Mouse (Mus musculus) erythroblast, embryonic 14.5 days (primary cell): ENCODE measurements around the gene Fam83d. TPM values are rescaled to one million over a fixed set of nuclear protein-coding genes. Genes with fewer than 3 reads are reported as not detected.

Source experiments
- H3K27me3 ChIP-seq: 2 replicates; pipeline ENCODE4 v1.6.1; 2012; ENCODE audit warnings: inconsistent platforms; ENCODE audit not compliant: control insufficient read depth
- H3K36me3 ChIP-seq: 2 replicates; pipeline ENCODE4 v1.6.1; 2012; ENCODE audit warnings: mild to moderate bottlenecking, inconsistent platforms; ENCODE audit not compliant: control insufficient read depth
- H3K4me1 ChIP-seq: 2 replicates; pipeline ENCODE4 v1.6.1; 2012; ENCODE audit warnings: inconsistent platforms; ENCODE audit not compliant: control insufficient read depth
- H3K4me3 ChIP-seq: replicated peaks from 2 replicates; pipeline ENCODE3; 2012; ENCODE audit warnings: moderate library complexity, mild to moderate bottlenecking, inconsistent platforms
- H3K9me3 ChIP-seq: 2 replicates; pipeline ENCODE4 v1.6.1; 2012; ENCODE audit warnings: low read length, inconsistent platforms, mixed read lengths; ENCODE audit not compliant: control insufficient read depth
- GATA1 ChIP-seq: IDR thresholded peaks from 2 replicates; pipeline ENCODE4 v1.6.1; 2012; ENCODE audit warnings: low read length, inconsistent platforms, mixed read lengths
- TAL1 ChIP-seq: IDR thresholded peaks from 3 replicates; pipeline ENCODE4 v1.6.1; 2012; ENCODE audit warnings: low read length, inconsistent platforms, mixed read lengths
- polyA plus RNA-seq: library from polyadenylated mRNA; stranded (reverse); fragments of >175 nt; gene quantifications from 2 replicates; pipeline ENCODE4 v1.2.3, GENCODE M21; 2012

The Fam83d gene
- 0.91 and 1.4 TPM in 2 replicates for polyA plus RNA-seq

DNA sequence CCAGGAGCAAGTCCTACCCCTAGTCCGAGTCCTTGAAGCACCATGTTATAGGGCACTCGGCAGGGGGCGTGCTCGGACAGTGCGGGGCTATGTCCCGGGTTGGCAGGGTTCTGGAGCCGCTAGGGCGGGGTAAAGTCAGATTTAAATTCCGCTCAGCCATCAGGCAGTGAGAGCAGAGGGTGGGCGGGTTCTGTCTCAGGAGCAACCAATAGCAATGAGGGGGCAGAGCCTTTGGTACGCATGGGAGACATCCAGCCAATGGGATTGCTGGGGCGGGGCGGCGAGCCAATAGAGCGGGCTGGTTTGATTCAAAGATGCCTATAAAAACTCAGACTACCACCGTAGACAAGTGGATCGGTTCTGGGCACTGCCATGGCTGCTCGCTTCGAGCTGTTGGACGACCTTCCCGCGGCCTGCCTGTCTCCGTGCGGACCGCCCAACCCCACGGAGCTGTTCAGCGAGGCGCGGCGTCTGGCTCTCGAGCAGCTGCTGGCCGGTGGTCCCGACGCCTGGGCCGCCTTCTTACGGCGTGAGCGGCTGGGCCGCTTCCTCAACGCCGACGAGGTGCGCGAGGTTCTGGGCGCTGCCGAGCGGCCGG, at the start of gene Fam83d:
Gene Fam83d (plus strand): TSS at position 352 of the 598 bp plus-strand sequence.
- peaks cover 42% of the 10 kb centered on the region for H3K4me1 ChIP-seq
- no peaks in the 10 kb centered on the region for H3K9me3 ChIP-seq
- H3K4me3 ChIP-seq = peak within 1 kb of the TSS; percentile 78
- H3K36me3 ChIP-seq = peaks cover 32% of the 10 kb centered on the region
- H3K27me3 ChIP-seq = no peaks in the 10 kb centered on the region
- TF ChIP-seq GATA1 (no peak), TAL1 (no peak)

DNA sequence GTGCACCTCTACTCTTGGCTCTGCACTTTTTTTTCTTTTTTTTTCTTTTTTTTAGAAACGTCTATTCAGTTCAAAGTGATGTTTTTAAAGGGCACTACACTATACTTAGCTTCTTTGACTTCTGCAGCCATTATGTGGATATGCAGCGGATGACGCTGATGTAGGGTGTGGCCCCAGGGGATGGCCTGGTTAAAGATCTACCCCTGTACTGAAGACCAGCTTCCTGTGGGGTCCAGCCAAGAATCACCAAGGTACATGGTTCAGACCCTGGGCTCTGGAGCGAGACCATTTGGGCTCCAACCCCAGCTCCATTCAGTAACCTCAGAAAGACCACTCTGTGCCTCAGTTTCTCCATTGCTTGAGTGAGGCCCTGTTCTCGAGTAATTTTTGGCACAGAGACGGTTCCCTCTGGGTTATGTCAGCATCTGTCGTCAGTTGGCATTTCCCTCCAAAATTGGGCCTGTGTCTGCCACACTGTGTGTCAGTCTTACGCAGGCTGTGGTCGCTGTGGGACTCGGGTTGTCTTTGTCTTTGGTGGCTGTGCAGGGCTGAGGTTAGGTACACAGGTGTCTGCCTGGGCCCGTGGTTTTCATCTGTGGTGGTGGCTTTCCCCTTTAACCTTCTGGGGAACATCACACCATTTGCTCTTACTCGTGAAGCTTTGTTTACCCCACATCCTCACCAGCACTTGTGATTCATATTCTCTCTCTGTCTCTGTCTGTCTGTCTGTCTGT, 48.9 kb upstream of the Fam83d start:
- H3K36me3 ChIP-seq = no peaks in the 10 kb centered on the region
- H3K9me3 ChIP-seq = no peaks in the 10 kb centered on the region
- TF ChIP-seq GATA1 = no peak
- no peak for TF ChIP-seq TAL1
- H3K4me3 ChIP-seq = no peak overlapping the region
- no peaks in the 10 kb centered on the region for H3K4me1 ChIP-seq
- peaks cover 9% of the 10 kb centered on the region for H3K27me3 ChIP-seq

DNA sequence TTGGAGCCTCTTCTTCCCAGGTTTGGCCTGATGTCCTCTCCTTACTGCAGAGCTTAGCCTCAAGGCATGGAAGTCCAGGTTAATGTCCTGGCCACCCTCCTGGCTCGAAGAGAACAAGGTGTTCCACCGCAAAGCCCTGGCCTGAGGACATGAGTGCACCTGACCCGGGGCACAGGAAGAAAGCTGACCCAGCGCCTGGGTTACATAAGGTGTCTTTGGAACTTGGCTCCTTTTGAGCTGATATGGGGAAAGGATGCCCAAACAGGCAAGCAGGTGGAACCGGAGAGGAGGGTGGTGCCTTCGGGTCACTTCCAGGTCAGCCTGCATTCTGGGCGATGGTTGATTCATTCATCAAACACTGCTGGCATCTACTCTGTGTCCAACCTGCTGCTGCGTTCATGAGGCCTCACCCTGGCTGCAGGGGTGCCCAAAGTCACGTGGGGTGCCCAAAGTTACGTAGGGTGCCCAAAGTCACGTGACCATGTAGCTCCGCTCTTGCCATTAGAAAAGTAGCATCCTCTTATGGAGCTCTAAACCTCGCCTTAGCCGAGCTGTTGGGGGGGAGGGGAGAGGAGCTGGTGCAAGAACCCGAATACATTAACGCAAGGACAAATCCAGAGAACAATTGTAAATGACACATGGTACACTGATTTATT, 47.0 kb upstream of the Fam83d start:
- TF ChIP-seq TAL1 = no peak
- TF ChIP-seq GATA1 = no peak
- Histone ChIP-seq H3K4me3 (no peak overlapping the region), H3K4me1 (no peaks in the 10 kb centered on the region), H3K36me3 (no peaks in the 10 kb centered on the region), H3K27me3 (peaks cover 9% of the 10 kb centered on the region), H3K9me3 (no peaks in the 10 kb centered on the region)

DNA sequence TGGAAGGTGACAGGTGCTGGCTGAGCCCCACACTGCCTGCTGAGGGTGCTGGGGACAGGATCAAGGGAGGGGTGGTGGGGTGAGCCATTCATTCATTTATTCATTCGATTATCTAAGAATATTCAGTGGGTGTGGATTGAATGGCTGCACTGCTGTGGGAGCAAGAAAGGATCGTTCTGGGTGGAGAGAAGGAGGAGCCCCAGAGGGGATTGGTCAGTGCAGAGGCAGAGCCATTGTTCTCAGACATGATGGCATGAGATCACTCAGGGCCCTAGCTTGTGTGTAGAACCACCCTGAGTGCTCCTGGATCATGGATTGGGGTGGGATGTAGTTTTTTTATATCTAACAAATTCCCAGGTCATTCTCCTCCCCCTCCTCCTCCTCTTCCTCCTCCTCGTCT, 46.4 kb upstream of the Fam83d start:
- H3K36me3 ChIP-seq = no peaks in the 10 kb centered on the region
- H3K9me3 ChIP-seq = no peaks in the 10 kb centered on the region
- H3K4me3 ChIP-seq = no peak overlapping the region
- TF ChIP-seq TAL1 = no peak
- no peak for TF ChIP-seq GATA1
- peaks cover 9% of the 10 kb centered on the region for H3K27me3 ChIP-seq
- H3K4me1 ChIP-seq = no peaks in the 10 kb centered on the region

DNA sequence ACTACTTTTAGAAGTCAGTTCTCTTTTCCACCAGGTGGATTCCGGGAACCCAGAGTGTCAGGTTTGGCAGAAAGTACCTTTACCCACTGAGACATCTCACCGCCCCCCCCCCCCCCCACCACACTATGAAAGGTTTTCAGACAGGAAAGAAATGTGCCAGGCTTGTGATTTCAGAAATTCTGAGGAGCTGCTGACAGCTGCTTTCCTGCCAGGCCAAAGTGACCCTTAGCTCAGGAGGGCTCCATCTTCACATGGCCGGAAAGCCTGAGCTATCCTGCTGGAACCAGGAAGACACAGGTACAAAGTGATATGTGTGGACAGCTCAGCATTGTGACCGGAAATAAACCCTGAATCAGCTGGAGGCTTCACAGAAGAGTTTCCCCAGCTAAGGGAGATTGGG, 45.8 kb upstream of the Fam83d start:
- Histone ChIP-seq H3K27me3 (peaks cover 9% of the 10 kb centered on the region), H3K4me1 (no peaks in the 10 kb centered on the region), H3K9me3 (no peaks in the 10 kb centered on the region), H3K36me3 (no peaks in the 10 kb centered on the region), H3K4me3 (no peak overlapping the region)
- no peak for TF ChIP-seq GATA1
- no peak for TF ChIP-seq TAL1

DNA sequence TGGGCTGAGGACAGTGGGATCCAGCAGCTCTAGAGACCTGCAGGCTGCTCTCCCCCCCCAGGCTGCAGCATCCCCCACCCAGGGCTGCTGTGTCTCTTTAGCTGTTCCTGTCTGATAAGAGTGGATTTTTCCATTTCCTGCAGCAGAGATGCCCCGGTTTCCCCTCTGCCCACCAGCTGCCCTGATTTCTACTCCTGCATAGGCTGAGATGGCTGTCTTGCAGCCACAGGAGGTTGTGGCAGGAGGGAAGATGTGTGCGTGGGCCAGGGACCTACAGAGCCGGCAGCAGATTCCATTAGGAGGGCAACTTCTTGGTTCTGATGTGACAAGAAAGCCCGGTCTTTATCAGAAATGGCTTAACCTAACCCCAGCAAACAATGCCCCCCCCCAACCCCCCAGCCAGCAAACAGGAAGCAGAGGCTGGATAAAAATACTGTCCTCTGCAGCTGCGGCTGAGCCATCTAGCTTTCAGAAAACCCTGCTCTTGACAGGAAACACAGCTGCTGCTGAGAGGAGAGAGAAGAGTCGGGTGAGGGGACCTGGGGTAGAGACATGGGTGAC, 44.8 kb upstream of the Fam83d start:
- H3K4me3 ChIP-seq = no peak overlapping the region
- no peaks in the 10 kb centered on the region for H3K9me3 ChIP-seq
- H3K27me3 ChIP-seq = peaks cover 9% of the 10 kb centered on the region
- H3K36me3 ChIP-seq = no peaks in the 10 kb centered on the region
- TF ChIP-seq GATA1 (no peak), TAL1 (no peak)
- H3K4me1 ChIP-seq = no peaks in the 10 kb centered on the region

DNA sequence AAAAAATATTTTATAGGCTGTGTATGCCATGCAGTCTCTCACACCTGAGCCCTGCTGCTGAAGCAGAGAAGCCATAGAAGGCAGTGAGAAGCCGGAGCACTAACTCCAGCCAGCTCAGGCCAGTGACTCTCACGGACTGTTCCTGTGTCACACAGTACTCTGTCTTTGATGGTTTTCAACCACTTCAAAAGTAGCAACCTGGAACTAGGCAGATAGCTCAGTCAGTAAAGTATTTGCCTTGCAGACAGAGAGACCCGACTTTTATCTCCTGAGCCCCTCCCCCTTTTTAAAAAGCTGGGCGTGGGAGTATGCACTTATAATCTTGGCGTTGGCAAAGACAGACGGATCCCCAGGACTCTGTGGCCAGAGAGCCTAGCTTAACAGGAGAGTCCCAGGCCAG, 44.1 kb upstream of the Fam83d start:
- H3K9me3 ChIP-seq = no peaks in the 10 kb centered on the region
- no peaks in the 10 kb centered on the region for H3K4me1 ChIP-seq
- H3K36me3 ChIP-seq = no peaks in the 10 kb centered on the region
- H3K27me3 ChIP-seq = peaks cover 9% of the 10 kb centered on the region
- TF ChIP-seq TAL1 = no peak
- no peak for TF ChIP-seq GATA1
- H3K4me3 ChIP-seq = no peak overlapping the region

DNA sequence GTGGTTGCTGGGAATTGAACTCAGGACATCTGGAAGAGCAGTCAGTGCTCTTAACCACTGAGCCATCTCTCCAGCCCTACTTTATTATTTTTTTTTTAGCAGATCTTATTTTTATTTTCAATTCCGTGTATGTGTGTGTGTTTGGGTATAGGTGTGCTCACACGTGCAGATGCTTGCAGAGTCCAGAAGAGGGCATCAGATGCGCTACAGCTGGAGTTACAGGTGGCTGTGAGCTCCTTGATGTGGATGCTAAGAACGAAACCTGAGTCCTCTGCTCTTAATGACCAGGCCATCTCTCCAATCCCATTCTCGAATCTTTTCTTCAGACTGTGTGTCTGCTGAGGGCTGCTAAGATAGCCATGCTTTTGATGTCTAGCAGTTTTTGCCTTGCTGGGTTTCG, 41.6 kb upstream of the Fam83d start:
- H3K4me1 ChIP-seq = no peaks in the 10 kb centered on the region
- H3K9me3 ChIP-seq = no peaks in the 10 kb centered on the region
- peaks cover 9% of the 10 kb centered on the region for H3K27me3 ChIP-seq
- H3K36me3 ChIP-seq = no peaks in the 10 kb centered on the region
- H3K4me3 ChIP-seq = no peak overlapping the region
- no peak for TF ChIP-seq TAL1
- TF ChIP-seq GATA1 = no peak

DNA sequence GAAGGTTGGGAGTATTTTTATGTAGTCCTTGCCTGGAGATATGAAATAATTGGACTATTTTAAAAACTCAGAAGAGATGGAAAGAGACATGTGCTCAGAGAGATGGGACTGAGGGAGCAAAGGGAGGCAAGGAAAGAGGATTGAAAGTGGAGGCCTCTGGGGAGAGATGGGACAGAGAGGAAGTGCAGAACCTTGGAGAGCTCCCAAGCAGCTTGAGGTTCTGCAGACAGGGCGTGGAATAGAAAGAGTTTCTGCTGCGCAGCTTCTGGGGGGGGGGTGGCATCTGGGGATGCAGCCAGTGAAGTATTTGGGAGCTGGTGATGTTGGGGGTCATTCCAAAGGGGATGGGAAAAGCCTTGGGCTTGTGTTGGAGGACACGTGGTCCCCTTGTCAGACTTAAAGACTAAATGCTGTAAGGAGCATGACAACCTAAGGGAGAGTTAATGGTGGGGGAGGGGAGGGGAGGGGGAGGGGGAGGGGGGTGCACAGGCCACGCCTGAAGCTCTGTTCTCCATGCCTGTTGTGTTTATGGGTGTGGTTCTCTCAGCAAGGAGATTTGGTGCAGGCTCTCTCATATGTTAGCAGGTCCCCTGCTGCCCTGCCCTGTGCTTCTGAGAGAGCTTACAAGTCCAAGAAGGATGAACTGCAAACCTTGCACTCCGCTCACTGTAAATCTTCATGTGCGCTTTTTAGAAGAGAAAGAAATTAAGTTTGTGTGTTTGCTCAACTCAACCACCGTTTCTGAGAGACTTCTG, 39.7 kb upstream of the Fam83d start:
- H3K4me3 ChIP-seq = no peak overlapping the region
- H3K36me3 ChIP-seq = no peaks in the 10 kb centered on the region
- peaks cover 3% of the 10 kb centered on the region for H3K27me3 ChIP-seq
- H3K9me3 ChIP-seq = no peaks in the 10 kb centered on the region
- TF ChIP-seq TAL1 (no peak), GATA1 (no peak)
- H3K4me1 ChIP-seq = no peaks in the 10 kb centered on the region
